Mouse (Mus musculus) ES-E14 (cell line): ENCODE measurements around the gene Strn3.

Source experiments
- CHD2 ChIP-seq: IDR thresholded peaks from 2 replicates; pipeline ENCODE4 v1.6.1; 2014; ENCODE audit warnings: mild to moderate bottlenecking, low read depth, low read length, inconsistent platforms
- HCFC1 ChIP-seq: IDR thresholded peaks from 2 replicates; pipeline ENCODE4 v1.6.1; 2012; ENCODE audit warnings: low read length, inconsistent platforms, borderline replicate concordance; ENCODE audit not compliant: insufficient read depth
- ZC3H11A ChIP-seq: IDR thresholded peaks from 2 replicates; pipeline ENCODE4 v1.6.1; 2012; ENCODE audit warnings: low read depth, mild to moderate bottlenecking, inconsistent platforms, low read length, borderline replicate concordance

GRCm38 (mm10) chr12:51705778-51706177 lies 14.1 kb upstream of the Strn3 start:
- no peak for TF ChIP-seq HCFC1
- no peak for TF ChIP-seq ZC3H11A
- no peak for TF ChIP-seq CHD2
